Mouse (Mus musculus): ENCODE measurements around the gene Plscr2.

DNA sequence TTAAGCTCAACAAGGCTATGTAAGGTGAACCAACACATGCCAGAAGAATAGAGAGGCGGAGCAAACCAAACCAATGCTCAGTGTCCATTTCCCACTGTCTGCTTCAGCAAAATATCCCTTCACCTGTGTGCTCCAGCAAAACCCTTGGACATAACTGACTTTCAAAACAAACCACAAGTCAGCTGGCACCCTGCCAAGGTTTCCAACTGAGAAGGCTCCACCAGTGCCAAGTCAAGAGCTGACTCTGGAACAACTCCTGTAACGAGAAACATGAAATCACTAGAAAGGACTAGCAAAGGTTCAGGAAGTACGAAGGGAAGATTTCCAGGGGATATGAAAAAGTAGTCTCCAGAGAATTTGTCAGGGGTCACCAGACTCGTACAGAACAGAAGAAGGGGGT is 4.5 kb upstream of the Plscr2 start:
- TF ChIP-seq CTCF (IDR thresholded peaks at IDR 0.05; ENCODE audit: extremely low read depth, insufficient read depth, insufficient read length, insufficient replicate concordance) = no peak
- TF ChIP-seq POLR2A (IDR thresholded peaks at IDR 0.05; ENCODE audit: low read depth, low read length) = no peak

Data from spleen, adult 2 months (tissue).